Mouse (Mus musculus): ENCODE measurements around the gene Zfyve19. TPM values are rescaled to one million over a fixed set of nuclear protein-coding genes. Genes with fewer than 3 reads are reported as not detected.

Zfyve19 gene
- polyA plus RNA-seq, 1 experiment from 2014 or later: 30.4 TPM

GRCm38 (mm10) chr2:119250826-119251478 is 42.5 kb downstream of the Zfyve19 start:
- peaks cover 17% of the 10 kb centered on the region for H3K27me3 ChIP-seq (ENCODE audit: control insufficient read depth, insufficient read depth, low read length)
- ATAC-seq (replicated peaks; ENCODE audit: insufficient number of reproducible peaks, low FRiP score, low TSS enrichment): no peak; the same call in 1 of the 2 replicates
- H3K4me1 ChIP-seq (ENCODE audit: control insufficient read depth, insufficient read depth, low read length): no peaks in the 10 kb centered on the region
- H3K36me3 ChIP-seq (ENCODE audit: control insufficient read depth, insufficient read depth, low read length): no peaks in the 10 kb centered on the region
- WGBS (ENCODE audit: insufficient replicate concordance): 13% methylated on average over 11 of the region's 11 CpGs
- H3K27ac ChIP-seq (ENCODE audit: low read depth, low read length): no peak overlapping the region
- peak overlapping the region; percentile 48 for H3K4me2 ChIP-seq
- no peak overlapping the region for H3K9ac ChIP-seq (ENCODE audit: low read depth, low read length)
- no peaks in the 10 kb centered on the region for H3K9me3 ChIP-seq (replicated peaks; ENCODE audit: control insufficient read depth, low read length)
- H3K4me3 ChIP-seq (ENCODE audit: low read depth, low read length): no peak overlapping the region

DNA sequence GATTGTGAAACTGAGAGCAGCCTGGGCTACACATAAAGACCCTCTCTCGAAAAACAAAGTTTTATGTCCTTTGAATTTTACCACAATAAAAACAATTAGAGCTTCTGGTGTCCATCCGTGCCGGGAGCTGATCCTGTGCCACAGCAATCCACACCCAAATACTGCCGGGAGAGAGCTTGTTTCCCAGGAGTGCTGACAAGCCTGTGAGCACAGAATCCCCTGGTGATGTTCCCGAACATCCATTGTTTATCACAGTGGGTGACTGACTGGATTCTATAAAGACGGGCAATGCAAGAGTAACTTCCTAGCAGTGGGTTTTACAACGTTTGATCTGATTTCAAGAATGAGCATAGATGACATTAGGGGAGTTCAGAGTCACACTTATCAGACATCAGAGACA is 46.6 kb downstream of the Zfyve19 start:
- no peaks in the 10 kb centered on the region for H3K4me1 ChIP-seq (ENCODE audit: control insufficient read depth, insufficient read depth, low read length)
- H3K9me3 ChIP-seq (replicated peaks; ENCODE audit: control insufficient read depth, low read length): no peaks in the 10 kb centered on the region
- no peaks in the 10 kb centered on the region for H3K36me3 ChIP-seq (ENCODE audit: control insufficient read depth, insufficient read depth, low read length)
- H3K27ac ChIP-seq (ENCODE audit: low read depth, low read length): no peak overlapping the region
- no peak overlapping the region for H3K4me2 ChIP-seq
- ATAC-seq (replicated peaks; ENCODE audit: insufficient number of reproducible peaks, low FRiP score, low TSS enrichment): no peak
- H3K4me3 ChIP-seq (ENCODE audit: low read depth, low read length): no peak overlapping the region
- peaks cover 14% of the 10 kb centered on the region for H3K27me3 ChIP-seq (ENCODE audit: control insufficient read depth, insufficient read depth, low read length)
- H3K9ac ChIP-seq (ENCODE audit: low read depth, low read length): no peak overlapping the region
- 31% methylated on average over 7 of the region's 7 CpGs for WGBS (ENCODE audit: insufficient replicate concordance)

DNA sequence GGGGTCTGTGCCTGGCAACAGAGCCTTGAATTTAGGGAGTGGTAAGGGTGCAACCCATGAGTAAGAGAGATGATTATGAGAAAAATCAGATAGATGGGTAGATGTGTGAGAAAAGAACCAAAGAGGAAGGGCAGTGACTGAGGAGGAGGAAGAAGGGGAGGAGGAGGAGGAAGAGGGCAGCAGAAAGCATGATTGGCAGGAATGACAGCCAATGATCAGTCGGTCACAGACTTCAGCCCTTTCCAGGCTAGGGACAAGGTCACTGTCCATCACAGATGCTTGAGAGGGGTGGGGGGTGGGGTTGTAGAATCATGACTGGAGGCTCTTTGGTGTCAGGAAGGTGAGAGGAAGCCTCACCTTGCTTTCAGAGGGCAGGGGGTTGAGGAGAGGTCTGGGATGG is 52.1 kb downstream of the Zfyve19 start:
- Histone ChIP-seq H3K9me3 (replicated peaks; ENCODE audit: control insufficient read depth, low read length) (no peaks in the 10 kb centered on the region), H3K27me3 (ENCODE audit: control insufficient read depth, insufficient read depth, low read length) (peaks cover under 1% of the 10 kb centered on the region; the same call in 1 of the 2 replicates), H3K4me3 (ENCODE audit: low read depth, low read length) (no peak overlapping the region), H3K27ac (ENCODE audit: low read depth, low read length) (no peak overlapping the region), H3K4me1 (ENCODE audit: control insufficient read depth, insufficient read depth, low read length) (no peaks in the 10 kb centered on the region), H3K9ac (ENCODE audit: low read depth, low read length) (no peak overlapping the region), H3K36me3 (ENCODE audit: control insufficient read depth, insufficient read depth, low read length) (no peaks in the 10 kb centered on the region), H3K4me2 (no peak overlapping the region)
- ATAC-seq (replicated peaks; ENCODE audit: insufficient number of reproducible peaks, low FRiP score, low TSS enrichment): no peak
- 65% methylated on average over 1 of the region's 1 CpGs for WGBS (ENCODE audit: insufficient replicate concordance)

GRCm38 (mm10) chr2:119261326-119261725 is 52.9 kb downstream of the Zfyve19 start:
- Histone ChIP-seq H3K27ac (ENCODE audit: low read depth, low read length) (no peak overlapping the region), H3K4me3 (ENCODE audit: low read depth, low read length) (no peak overlapping the region), H3K4me2 (no peak overlapping the region), H3K4me1 (ENCODE audit: control insufficient read depth, insufficient read depth, low read length) (no peaks in the 10 kb centered on the region), H3K9ac (ENCODE audit: low read depth, low read length) (no peak overlapping the region), H3K27me3 (ENCODE audit: control insufficient read depth, insufficient read depth, low read length) (no peaks in the 10 kb centered on the region), H3K36me3 (ENCODE audit: control insufficient read depth, insufficient read depth, low read length) (no peaks in the 10 kb centered on the region), H3K9me3 (replicated peaks; ENCODE audit: control insufficient read depth, low read length) (no peaks in the 10 kb centered on the region)
- no peak for ATAC-seq (replicated peaks; ENCODE audit: insufficient number of reproducible peaks, low FRiP score, low TSS enrichment)
- 41% methylated on average over 2 of the region's 2 CpGs for WGBS (ENCODE audit: insufficient replicate concordance)

- no peak overlapping the region for H3K4me3 ChIP-seq (ENCODE audit: low read depth, low read length)
- H3K27me3 ChIP-seq (ENCODE audit: control insufficient read depth, insufficient read depth, low read length): no peaks in the 10 kb centered on the region
- H3K27ac ChIP-seq (ENCODE audit: low read depth, low read length): no peak overlapping the region
- H3K36me3 ChIP-seq (ENCODE audit: control insufficient read depth, insufficient read depth, low read length): no peaks in the 10 kb centered on the region
- peak overlapping the region; percentile 24; the same call in 1 of the 2 replicates for H3K4me2 ChIP-seq
- no peaks in the 10 kb centered on the region for H3K9me3 ChIP-seq (replicated peaks; ENCODE audit: control insufficient read depth, low read length)
- H3K4me1 ChIP-seq (ENCODE audit: control insufficient read depth, insufficient read depth, low read length): no peaks in the 10 kb centered on the region
- H3K9ac ChIP-seq (ENCODE audit: low read depth, low read length): no peak overlapping the region
- WGBS (ENCODE audit: insufficient replicate concordance): 36% methylated on average over 8 of the region's 8 CpGs
- ATAC-seq (replicated peaks; ENCODE audit: insufficient number of reproducible peaks, low FRiP score, low TSS enrichment): no peak
These were observed 54.6 kb downstream of the Zfyve19 start for GRCm38 (mm10) chr2:119262978-119263377.

GRCm38 (mm10) chr2:119263813-119264212 is 55.4 kb downstream of the Zfyve19 start:
- 75% methylated on average over 5 of the region's 5 CpGs for WGBS (ENCODE audit: insufficient replicate concordance)
- no peaks in the 10 kb centered on the region for H3K9me3 ChIP-seq (replicated peaks; ENCODE audit: control insufficient read depth, low read length)
- H3K9ac ChIP-seq (ENCODE audit: low read depth, low read length): no peak overlapping the region
- H3K27me3 ChIP-seq (ENCODE audit: control insufficient read depth, insufficient read depth, low read length): no peaks in the 10 kb centered on the region
- H3K4me3 ChIP-seq (ENCODE audit: low read depth, low read length): no peak overlapping the region
- no peak overlapping the region for H3K4me2 ChIP-seq
- H3K36me3 ChIP-seq (ENCODE audit: control insufficient read depth, insufficient read depth, low read length): no peaks in the 10 kb centered on the region
- no peak for ATAC-seq (replicated peaks; ENCODE audit: insufficient number of reproducible peaks, low FRiP score, low TSS enrichment)
- H3K27ac ChIP-seq (ENCODE audit: low read depth, low read length): no peak overlapping the region
- no peaks in the 10 kb centered on the region for H3K4me1 ChIP-seq (ENCODE audit: control insufficient read depth, insufficient read depth, low read length)

Other genes starting within 250 kb of the Zfyve19 start
- gene Ccdc32, start 179.2 kb upstream of the Zfyve19 start, polyA plus RNA-seq (2014; fragmentation: Nextera tagmentation; extraction: Ambion mirVana): 16.4 and 17.1 TPM in 2 replicates
- 4.0 and 4.8 TPM in 2 replicates for gene Rpusd2, start 173.8 kb upstream of the Zfyve19 start, polyA plus RNA-seq (2014; fragmentation: Nextera tagmentation; extraction: Ambion mirVana)
- gene Knl1, start 161.5 kb upstream of the Zfyve19 start, polyA plus RNA-seq (2014; fragmentation: Nextera tagmentation; extraction: Ambion mirVana): 26.5 and 30.9 TPM in 2 replicates
- 33.4 and 39.6 TPM in 2 replicates for gene Rad51, start 95.8 kb upstream of the Zfyve19 start, polyA plus RNA-seq (2014; fragmentation: Nextera tagmentation; extraction: Ambion mirVana)
- gene Rmdn3, start 51.6 kb upstream of the Zfyve19 start, polyA plus RNA-seq (2014; fragmentation: Nextera tagmentation; extraction: Ambion mirVana): 30.3 and 33.3 TPM in 2 replicates
- gene Gchfr, start 40.8 kb upstream of the Zfyve19 start, polyA plus RNA-seq (2014; fragmentation: Nextera tagmentation; extraction: Ambion mirVana): 6.4 and 7.4 TPM in 2 replicates
- 0.25 TPM in 1 of 2 replicates, not detected in the other for gene Gm14137, start 34.1 kb upstream of the Zfyve19 start, polyA plus RNA-seq (2014; fragmentation: Nextera tagmentation; extraction: Ambion mirVana)
- 13.5 and 18.4 TPM in 2 replicates for gene Dnajc17, start 178 bp downstream of the Zfyve19 start, polyA plus RNA-seq (2014; fragmentation: Nextera tagmentation; extraction: Ambion mirVana)
- gene Ppp1r14d, start 21.3 kb downstream of the Zfyve19 start, polyA plus RNA-seq (2014; fragmentation: Nextera tagmentation; extraction: Ambion mirVana): not detected in 2 replicates
- 0.83 and 1.1 TPM in 2 replicates for gene Spint1, start 28.7 kb downstream of the Zfyve19 start, polyA plus RNA-seq (2014; fragmentation: Nextera tagmentation; extraction: Ambion mirVana)
- not detected in 2 replicates for gene Rhov, start 62.7 kb downstream of the Zfyve19 start, polyA plus RNA-seq (2014; fragmentation: Nextera tagmentation; extraction: Ambion mirVana)
- 6.9 and 8.7 TPM in 2 replicates for gene Vps18, start 80.1 kb downstream of the Zfyve19 start, polyA plus RNA-seq (2014; fragmentation: Nextera tagmentation; extraction: Ambion mirVana)
- 3.7 and 5.0 TPM in 2 replicates for gene Dll4, start 117.2 kb downstream of the Zfyve19 start, polyA plus RNA-seq (2014; fragmentation: Nextera tagmentation; extraction: Ambion mirVana)
- gene Chac1, start 142.6 kb downstream of the Zfyve19 start, polyA plus RNA-seq (2014; fragmentation: Nextera tagmentation; extraction: Ambion mirVana): 0.35 and 0.74 TPM in 2 replicates

Data from heart, embryonic 11.5 days (tissue).